Mouse (Mus musculus): ENCODE results near the gene Klhdc3. TPM values are rescaled to one million over a fixed set of nuclear protein-coding genes. Genes with fewer than 3 reads are reported as not detected.

Klhdc3 gene
- polyA plus RNA-seq, 1 experiment from 2014 or later: 137 TPM

DNA sequence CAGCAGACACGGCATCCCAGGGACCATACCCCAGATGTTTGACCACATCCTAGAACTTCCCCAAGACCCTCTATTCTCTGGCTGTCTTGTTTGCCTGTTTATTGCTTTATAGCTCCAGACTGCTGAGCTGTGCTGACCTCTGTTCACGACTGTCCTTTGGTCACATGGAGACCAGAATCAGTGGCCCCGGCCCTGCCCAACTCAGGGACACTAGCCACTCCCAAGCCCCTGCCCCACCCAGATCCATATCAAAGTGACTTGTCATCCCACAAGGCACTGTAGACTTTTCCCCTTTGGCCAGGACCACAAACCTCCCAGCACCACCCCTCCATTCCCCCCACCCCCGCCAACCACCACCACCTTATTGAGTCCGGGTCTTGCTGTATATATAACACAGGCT lies 18.5 kb upstream of the Klhdc3 start:
- Histone ChIP-seq H3K27ac (no peak overlapping the region), H3K36me3 (peaks cover 38% of the 10 kb centered on the region), H3K27me3 (no peaks in the 10 kb centered on the region), H3K9me3 (no peaks in the 10 kb centered on the region), H3K4me3 (no peak overlapping the region), H3K9ac (no peak overlapping the region), H3K4me2 (replicated peaks) (no peak overlapping the region), H3K4me1 (peaks cover 24% of the 10 kb centered on the region)
- 82% methylated on average over 5 of the region's 5 CpGs for WGBS
- ATAC-seq (ENCODE audit: insufficient number of reproducible peaks, insufficient read depth, low FRiP score, low TSS enrichment): no peak

DNA sequence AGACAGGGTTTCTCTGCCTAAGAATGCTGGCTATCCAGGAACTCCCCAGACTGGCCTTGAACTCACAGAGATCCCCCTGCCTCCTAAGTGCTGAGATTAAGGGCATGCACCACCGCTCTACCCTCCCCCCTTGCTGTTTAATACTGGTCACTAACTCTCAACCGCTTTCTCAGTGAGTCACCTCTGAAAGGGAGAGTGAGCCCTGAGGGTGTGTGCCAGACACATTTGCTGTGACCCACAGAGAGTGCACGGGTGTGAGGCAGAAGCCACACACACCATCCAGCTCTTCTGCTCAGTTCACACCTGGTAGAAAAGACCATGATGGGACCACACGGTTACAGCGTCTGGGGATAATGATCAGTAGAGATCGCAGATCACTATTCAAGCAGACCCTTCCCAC lies 17.8 kb upstream of the Klhdc3 start:
- H3K36me3 ChIP-seq: peaks cover 41% of the 10 kb centered on the region
- 88% methylated on average over 6 of the region's 6 CpGs for WGBS

DNA sequence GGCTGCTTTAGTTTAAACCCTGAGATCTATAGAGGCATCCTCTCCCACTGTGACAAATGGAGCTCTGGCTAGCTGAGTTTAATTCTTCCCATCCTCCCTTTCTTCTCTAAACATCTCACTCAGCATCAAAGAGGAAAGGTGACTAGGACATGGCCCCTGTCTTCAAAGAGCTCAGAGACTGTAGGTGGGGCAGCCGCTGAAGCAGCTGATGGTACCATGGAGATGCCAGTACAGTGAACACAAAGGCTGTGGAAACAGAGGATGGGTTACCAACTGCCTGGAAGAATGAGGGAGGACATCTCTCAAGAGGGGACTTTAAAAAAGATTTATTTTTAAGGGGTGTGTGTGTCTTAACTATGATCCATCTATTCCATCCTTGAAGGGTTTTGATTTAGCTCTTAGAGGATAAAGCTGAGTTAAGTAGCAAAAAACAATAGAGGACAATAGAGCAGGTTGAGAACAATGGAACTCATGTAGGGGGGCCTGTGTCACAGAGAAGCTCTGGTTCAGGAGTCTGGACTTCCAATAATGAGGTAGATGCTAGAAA lies 13.9 kb upstream of the Klhdc3 start:
- Histone ChIP-seq H3K9me3 (no peaks in the 10 kb centered on the region), H3K36me3 (peaks cover 47% of the 10 kb centered on the region), H3K9ac (no peak overlapping the region), H3K4me2 (replicated peaks) (no peak overlapping the region), H3K4me3 (no peak overlapping the region), H3K4me1 (no peaks in the 10 kb centered on the region), H3K27me3 (no peaks in the 10 kb centered on the region), H3K27ac (no peak overlapping the region)
- WGBS: 97% methylated on average over 1 of the region's 1 CpGs
- ATAC-seq (ENCODE audit: insufficient number of reproducible peaks, insufficient read depth, low FRiP score, low TSS enrichment): no peak

More for the DNA sequence above, 17.8 kb upstream of the Klhdc3 start:
- Histone ChIP-seq H3K9ac (no peak overlapping the region), H3K27ac (no peak overlapping the region), H3K9me3 (no peaks in the 10 kb centered on the region), H3K27me3 (no peaks in the 10 kb centered on the region), H3K4me1 (peaks cover 17% of the 10 kb centered on the region), H3K4me3 (no peak overlapping the region), H3K4me2 (replicated peaks) (no peak overlapping the region)
- no peak for ATAC-seq (ENCODE audit: insufficient number of reproducible peaks, insufficient read depth, low FRiP score, low TSS enrichment)

DNA sequence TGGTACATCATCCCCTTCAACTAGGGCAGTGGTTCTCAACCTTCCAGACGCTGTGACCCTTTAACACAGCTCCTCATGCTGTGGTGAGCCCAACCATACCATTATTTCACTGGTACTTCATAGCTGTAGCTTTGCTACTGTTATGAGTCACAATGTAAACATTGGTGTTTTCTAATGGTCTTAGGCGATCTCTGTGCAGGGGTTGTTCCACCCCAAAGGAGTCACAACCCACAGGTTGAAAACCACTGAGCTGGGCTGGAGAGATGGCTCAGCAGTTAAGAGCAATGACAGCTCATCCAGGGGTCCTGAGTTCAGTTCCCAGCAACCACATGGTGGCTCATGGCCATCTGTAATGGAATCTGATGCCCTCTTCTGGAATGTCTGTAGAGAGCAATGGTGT lies 10.7 kb upstream of the Klhdc3 start:
- no peak for ATAC-seq (ENCODE audit: insufficient number of reproducible peaks, insufficient read depth, low FRiP score, low TSS enrichment)
- WGBS: 93% methylated on average over 2 of the region's 2 CpGs
- Histone ChIP-seq H3K36me3 (peaks cover 31% of the 10 kb centered on the region), H3K9ac (no peak overlapping the region), H3K4me1 (no peaks in the 10 kb centered on the region), H3K27me3 (no peaks in the 10 kb centered on the region), H3K4me2 (replicated peaks) (no peak overlapping the region), H3K9me3 (no peaks in the 10 kb centered on the region), H3K27ac (no peak overlapping the region), H3K4me3 (no peak overlapping the region)

DNA sequence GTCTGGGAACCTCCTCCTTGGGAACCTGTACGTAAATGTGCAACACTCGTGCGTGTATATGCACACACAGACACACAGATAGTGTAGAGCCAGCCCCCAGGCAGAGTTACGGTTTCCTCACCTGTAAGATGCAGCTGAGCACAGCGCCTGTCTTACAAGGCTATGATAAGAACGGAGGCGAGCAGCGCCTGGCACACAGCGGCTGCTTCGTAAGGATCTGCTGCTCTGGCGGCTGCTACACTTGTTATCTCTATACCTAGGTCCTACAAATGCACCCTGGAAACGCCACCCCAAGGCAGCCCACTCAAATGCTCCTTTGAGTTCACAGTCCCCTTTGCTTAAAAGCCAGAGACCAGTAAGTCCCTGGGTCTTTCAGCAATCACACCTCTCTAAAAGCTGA lies 10.0 kb upstream of the Klhdc3 start:
- H3K27me3 ChIP-seq: no peaks in the 10 kb centered on the region
- peaks cover 34% of the 10 kb centered on the region for H3K36me3 ChIP-seq
- H3K9me3 ChIP-seq: no peaks in the 10 kb centered on the region
- H3K27ac ChIP-seq: no peak overlapping the region
- ATAC-seq (ENCODE audit: insufficient number of reproducible peaks, insufficient read depth, low FRiP score, low TSS enrichment): no peak
- no peak overlapping the region for H3K4me2 ChIP-seq (replicated peaks)
- no peaks in the 10 kb centered on the region for H3K4me1 ChIP-seq
- no peak overlapping the region for H3K4me3 ChIP-seq
- WGBS: 91% methylated on average over 12 of the region's 12 CpGs
- no peak overlapping the region for H3K9ac ChIP-seq

DNA sequence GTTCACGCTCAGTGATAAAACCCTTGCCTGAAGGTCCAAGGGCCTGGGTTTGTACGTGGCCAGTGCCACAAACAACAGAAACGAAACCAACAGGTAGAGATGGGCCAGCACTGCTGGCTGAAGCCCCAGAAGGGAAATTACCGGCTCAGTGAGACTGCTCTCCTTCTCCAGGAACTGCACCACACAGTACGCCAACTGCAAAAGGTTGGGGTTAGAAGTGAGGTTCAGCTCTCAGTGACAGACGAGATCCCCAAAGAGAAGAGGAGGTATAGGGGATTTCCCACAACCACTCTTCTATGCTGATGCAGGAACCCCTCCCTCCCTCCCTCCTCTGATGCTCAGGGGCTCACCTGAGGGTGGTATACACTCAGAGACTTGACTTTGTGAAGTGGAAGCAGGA lies 5.2 kb upstream of the Klhdc3 start:
- Histone ChIP-seq H3K27me3 (no peaks in the 10 kb centered on the region), H3K4me3 (no peak overlapping the region), H3K4me1 (peaks cover 9% of the 10 kb centered on the region), H3K9ac (no peak overlapping the region), H3K9me3 (no peaks in the 10 kb centered on the region), H3K27ac (no peak overlapping the region), H3K36me3 (peaks cover 53% of the 10 kb centered on the region), H3K4me2 (replicated peaks) (no peak overlapping the region)
- ATAC-seq (ENCODE audit: insufficient number of reproducible peaks, insufficient read depth, low FRiP score, low TSS enrichment): no peak
- WGBS: 93% methylated on average over 6 of the region's 6 CpGs

DNA sequence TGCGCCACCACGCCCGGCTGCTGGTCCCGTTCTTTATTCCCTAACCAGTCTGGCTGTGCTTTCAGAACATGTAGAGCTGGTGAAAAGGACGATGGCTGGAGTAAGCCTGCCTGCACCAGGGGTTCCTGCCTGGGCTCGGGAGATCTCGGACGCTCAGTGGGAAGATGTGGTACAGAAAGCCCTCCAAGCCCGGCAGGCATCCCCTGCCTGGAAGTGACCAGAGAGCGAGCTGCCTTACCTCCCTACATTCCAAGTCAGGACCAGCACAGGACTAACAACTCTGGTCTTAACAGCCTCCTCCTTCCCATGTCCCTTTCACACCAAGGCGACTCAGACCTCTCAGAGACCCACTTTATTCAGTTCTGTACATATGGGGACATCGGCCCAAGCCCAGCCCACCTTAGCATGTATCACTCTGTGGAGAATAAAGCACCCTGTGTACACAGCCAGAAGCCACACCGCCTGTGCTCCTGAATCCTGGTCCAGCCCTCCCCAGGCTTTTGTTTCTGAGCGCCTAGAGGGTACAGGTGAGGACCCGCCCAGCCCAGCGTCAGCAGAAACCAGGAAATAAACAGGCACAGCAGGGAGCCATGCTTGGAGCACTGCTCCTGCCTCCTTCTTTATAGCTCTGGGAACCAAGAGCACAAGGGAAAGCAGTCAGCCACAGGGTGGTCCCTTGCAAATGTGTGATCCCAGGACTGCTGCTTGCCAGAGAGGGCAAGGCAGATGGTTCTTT lies 2.1 kb upstream of the Klhdc3 start:
- no peak overlapping the region for H3K27ac ChIP-seq

DNA sequence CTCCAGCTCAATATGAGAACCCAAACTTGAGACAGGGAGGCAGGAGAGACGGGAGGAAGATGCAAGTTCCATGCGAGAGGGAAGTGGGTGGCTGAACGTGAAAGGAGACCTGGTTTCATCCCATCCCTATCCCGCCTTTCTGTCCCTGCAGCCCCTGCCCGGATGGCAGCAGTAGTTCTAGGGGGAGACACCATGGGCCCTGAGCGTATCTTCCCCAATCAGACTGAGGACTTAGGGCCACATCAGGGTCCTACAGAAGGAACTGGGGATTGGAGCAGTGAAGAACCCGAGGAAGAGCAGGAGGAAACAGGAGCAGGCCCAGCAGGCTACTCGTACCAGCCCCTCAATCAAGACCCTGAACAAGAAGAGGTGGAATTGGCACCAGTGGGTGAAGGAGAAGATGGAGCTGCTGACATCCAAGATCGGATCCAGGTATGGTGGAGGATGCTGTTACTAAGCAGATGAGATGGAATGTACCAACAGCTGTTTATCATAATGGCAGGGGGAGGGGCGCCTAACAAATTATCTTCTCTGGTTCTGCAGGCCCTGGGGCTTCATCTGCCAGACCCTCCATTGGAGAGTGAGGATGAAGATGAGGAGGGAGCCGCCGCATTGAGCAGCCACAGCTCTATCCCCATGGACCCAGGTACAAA lies 878 bp upstream of the Klhdc3 start:
- Histone ChIP-seq H3K4me2 (replicated peaks) (peak overlapping the region; percentile 92), H3K27me3 (no peaks in the 10 kb centered on the region), H3K4me3 (peak overlapping the region; percentile 89), H3K27ac (peak overlapping the region; percentile 83), H3K9ac (peak overlapping the region; percentile 77), H3K9me3 (no peaks in the 10 kb centered on the region), H3K4me1 (peaks cover 24% of the 10 kb centered on the region), H3K36me3 (peaks cover 56% of the 10 kb centered on the region)
- ATAC-seq (ENCODE audit: insufficient number of reproducible peaks, insufficient read depth, low FRiP score, low TSS enrichment): no peak
- 22% methylated on average over 12 of the region's 12 CpGs for WGBS

More for the DNA sequence above, 2.1 kb upstream of the Klhdc3 start:
- Histone ChIP-seq H3K4me3 (no peak overlapping the region), H3K9me3 (no peaks in the 10 kb centered on the region), H3K36me3 (peaks cover 52% of the 10 kb centered on the region), H3K9ac (no peak overlapping the region), H3K27me3 (no peaks in the 10 kb centered on the region), H3K4me1 (peaks cover 24% of the 10 kb centered on the region), H3K4me2 (replicated peaks) (no peak overlapping the region)
- 84% methylated on average over 16 of the region's 16 CpGs for WGBS
- ATAC-seq (ENCODE audit: insufficient number of reproducible peaks, insufficient read depth, low FRiP score, low TSS enrichment): no peak

DNA sequence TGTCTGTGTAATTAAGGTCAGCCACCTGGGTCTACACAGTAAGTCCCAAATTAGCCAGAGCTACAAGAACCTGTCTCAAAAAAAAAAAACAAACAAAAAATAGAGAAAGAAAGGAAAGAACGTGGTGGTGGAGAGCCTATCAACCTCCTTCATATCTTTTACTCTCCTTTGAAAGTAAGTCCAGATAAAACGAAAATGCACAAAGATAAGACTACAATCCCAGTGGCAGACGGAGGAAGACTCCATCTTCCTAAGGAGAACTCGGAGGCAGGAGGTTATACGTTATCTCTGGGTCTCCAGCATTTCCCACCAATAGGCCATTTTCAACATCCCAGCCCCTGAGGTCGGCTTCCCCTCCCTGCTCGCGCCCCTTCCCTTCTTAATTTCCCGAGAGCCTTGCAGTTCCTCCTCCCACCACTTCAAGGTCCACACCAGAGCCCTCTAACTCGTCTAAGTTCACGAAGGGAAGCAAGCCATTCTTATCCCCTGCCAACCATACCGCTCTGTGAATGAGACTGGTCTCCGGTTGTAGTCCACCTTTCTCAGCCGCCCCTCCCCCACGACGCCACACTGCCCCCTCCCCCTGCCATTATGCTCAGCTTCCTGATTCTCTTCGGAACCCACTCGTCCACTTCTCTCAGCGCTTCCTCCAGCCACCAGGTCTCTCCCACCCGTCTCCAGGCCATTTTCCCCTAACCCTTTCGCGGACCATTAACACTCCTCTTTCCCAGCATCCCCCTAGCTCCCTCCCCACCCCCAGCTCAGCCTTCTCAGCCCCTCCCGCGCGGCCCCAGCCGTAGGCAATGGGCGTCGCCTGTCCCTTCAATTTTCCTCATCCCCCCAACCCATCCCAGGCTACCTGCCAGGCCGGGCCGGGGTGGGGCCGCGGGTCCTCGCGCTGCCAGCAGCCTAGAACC lies 613 bp downstream of the Klhdc3 start:
- peak overlapping the region; percentile 89 for H3K4me3 ChIP-seq
- peaks cover 25% of the 10 kb centered on the region for H3K4me1 ChIP-seq
- peak; percentile 24 for ATAC-seq (ENCODE audit: insufficient number of reproducible peaks, insufficient read depth, low FRiP score, low TSS enrichment)
- no peaks in the 10 kb centered on the region for H3K9me3 ChIP-seq
- peaks cover 56% of the 10 kb centered on the region for H3K36me3 ChIP-seq
- peak overlapping the region; percentile 77 for H3K9ac ChIP-seq
- peak overlapping the region; percentile 93 for H3K27ac ChIP-seq
- peak overlapping the region; percentile 92 for H3K4me2 ChIP-seq (replicated peaks)
- no peaks in the 10 kb centered on the region for H3K27me3 ChIP-seq
- WGBS: under 1% methylated on average over 34 of the region's 34 CpGs

DNA sequence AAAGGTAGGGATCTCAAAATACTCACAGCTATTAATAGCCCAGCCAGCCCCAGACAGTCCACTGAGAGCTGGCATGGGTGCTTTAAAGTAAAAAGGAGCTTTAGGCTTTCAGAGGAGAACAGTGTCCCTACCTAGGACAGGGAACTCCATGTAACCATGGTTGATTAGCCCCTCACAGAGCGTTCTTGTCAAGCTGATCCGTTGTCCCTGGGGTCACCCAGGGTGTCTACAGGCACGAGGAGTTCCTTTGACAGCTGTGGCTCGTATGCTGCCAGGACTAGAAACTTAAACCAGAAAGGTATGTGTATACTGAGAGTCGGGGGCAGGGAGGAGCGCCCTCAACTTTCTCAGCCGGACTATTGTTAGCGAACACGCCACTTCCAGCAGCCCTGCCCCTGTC lies 1.8 kb downstream of the Klhdc3 start:
- Histone ChIP-seq H3K9ac (peak overlapping the region; percentile 77), H3K4me3 (peak overlapping the region; percentile 89), H3K27ac (peak overlapping the region; percentile 57; the same call in 1 of the 2 replicates)

DNA sequence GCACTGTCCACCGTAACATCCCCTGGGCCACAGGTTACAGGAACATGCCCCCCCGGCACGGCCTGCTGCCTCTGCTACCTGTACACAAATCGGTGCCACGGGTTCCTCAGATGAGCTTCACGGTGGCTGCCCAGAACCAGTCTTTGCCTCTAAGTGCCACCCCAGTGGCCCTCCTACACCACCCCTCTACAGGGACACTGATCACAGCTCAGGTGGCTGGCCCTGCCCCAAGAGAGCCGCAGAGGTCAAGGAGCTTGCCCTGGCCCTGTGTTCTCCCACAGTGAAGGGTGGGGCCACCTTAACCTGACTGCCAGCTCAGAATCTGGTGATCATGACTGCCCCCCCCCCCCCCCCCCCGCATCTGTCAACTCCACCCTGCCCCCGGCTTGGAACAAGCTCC lies 2.3 kb downstream of the Klhdc3 start, which contains the start of gene Mea1:
Gene Mea1 (plus strand): TSS at position 378 of the 400 bp plus-strand sequence.
- H3K27ac ChIP-seq: peak within 1 kb of the TSS; percentile 57; the same call in 1 of the 2 replicates
- peak within 1 kb of the TSS; percentile 92 for H3K4me2 ChIP-seq (replicated peaks)
- peak within 1 kb of the TSS; percentile 89 for H3K4me3 ChIP-seq
- no peaks in the 10 kb centered on the region for H3K9me3 ChIP-seq
- H3K27me3 ChIP-seq: no peaks in the 10 kb centered on the region
- WGBS: 93% methylated on average over 8 of the region's 9 CpGs
- H3K4me1 ChIP-seq: peaks cover 35% of the 10 kb centered on the region
- ATAC-seq (ENCODE audit: insufficient number of reproducible peaks, insufficient read depth, low FRiP score, low TSS enrichment): no peak
- peak within 1 kb of the TSS; percentile 77 for H3K9ac ChIP-seq
- H3K36me3 ChIP-seq: peaks cover 44% of the 10 kb centered on the region

More for the DNA sequence above, 1.8 kb downstream of the Klhdc3 start:
- no peaks in the 10 kb centered on the region for H3K9me3 ChIP-seq
- peaks cover 33% of the 10 kb centered on the region for H3K4me1 ChIP-seq
- no peak for ATAC-seq (ENCODE audit: insufficient number of reproducible peaks, insufficient read depth, low FRiP score, low TSS enrichment)
- no peaks in the 10 kb centered on the region for H3K27me3 ChIP-seq
- WGBS: 32% methylated on average over 9 of the region's 9 CpGs
- peaks cover 49% of the 10 kb centered on the region for H3K36me3 ChIP-seq
- peak overlapping the region; percentile 92 for H3K4me2 ChIP-seq (replicated peaks)

Data from embryonic facial prominence, embryonic 12.5 days (tissue).